Mouse (Mus musculus) heart, embryonic 14.5 days (tissue): Measurements from ENCODE around the gene Zbtb42. TPM values are rescaled to one million over a fixed set of nuclear protein-coding genes. Genes with fewer than 3 reads are reported as not detected.

Source experiments
- microRNA-seq: library from miRNA; unstranded; fragments of <30 nt; microRNA quantifications from one replicate; pipeline ENCODE4, GENCODE M21; 2016
- polyA plus RNA-seq: library from polyadenylated mRNA; unstranded; fragments of >200 nt; fragmentation: Nextera tagmentation; extraction: Ambion mirVana; gene quantifications from 2 replicates; pipeline ENCODE4 v1.2.1, GENCODE M21; 2014

Zbtb42 gene
- polyA plus RNA-seq, 1 experiment from 2014 or later, result 6.7 TPM

Small RNAs within 50 kb of the gene (microRNA-seq; reads per million reads assigned to microRNA genes)
- not detected for gene Mir6939

Other genes with a start within 250 kb of the Zbtb42 start
- gene A530016L24Rik, start 189.4 kb upstream of the Zbtb42 start, polyA plus RNA-seq, result 5.6 and 6.4 TPM in 2 replicates
- 0.40 and 0.54 TPM in 2 replicates for gene Tmem179, start 162.1 kb upstream of the Zbtb42 start, polyA plus RNA-seq
- 2.9 and 3.6 TPM in 2 replicates for gene Inf2, start 90.0 kb upstream of the Zbtb42 start, polyA plus RNA-seq
- 88.3 and 89.7 TPM in 2 replicates for gene Adssl1, start 58.8 kb upstream of the Zbtb42 start, polyA plus RNA-seq
- 136 and 153 TPM in 2 replicates for gene Siva1, start 34.1 kb upstream of the Zbtb42 start, polyA plus RNA-seq
- gene Akt1, start 3.9 kb upstream of the Zbtb42 start, polyA plus RNA-seq, result 163 and 182 TPM in 2 replicates
- gene Cep170b, start 41.6 kb downstream of the Zbtb42 start, polyA plus RNA-seq, result 5.0 and 6.1 TPM in 2 replicates
- 6.0 and 6.8 TPM in 2 replicates for gene Pld4, start 81.8 kb downstream of the Zbtb42 start, polyA plus RNA-seq
- gene Ahnak2, start 123.8 kb downstream of the Zbtb42 start, polyA plus RNA-seq, result 1.9 and 3.1 TPM in 2 replicates
- gene Clba1, start 130.1 kb downstream of the Zbtb42 start, polyA plus RNA-seq, result 7.1 and 7.9 TPM in 2 replicates
- gene Cdca4, start 150.6 kb downstream of the Zbtb42 start, polyA plus RNA-seq, result 40.4 and 42.0 TPM in 2 replicates
- 0.08 and 0.15 TPM in 2 replicates for gene Gpr132, start 189.4 kb downstream of the Zbtb42 start, polyA plus RNA-seq